10 mouse cellular contexts compared by ENCODE assay signal in genomic region chr2:162219507-162219906, GRCm38 (mm10).
A peak's percentile ranks its signal among the peaks of the same experiment; 100 is the strongest.
DNase-seq lines count a peak whose midpoint lies in the region; ATAC-seq lines count a peak whose summit lies in the region.
"Had no signal": no experiment of that assay in that cellular context is flagged by ENCODE, and none has a peak within 500 bp of the region (broad histone marks: within the 10 kb centered on the region; RNA-seq: fewer than 3 reads in every experiment).

No protein-coding gene starts in this region.

- intact Hi-C loops in left cerebral cortex, postnatal 4 days (cut with DNase I), result no loop called here

- WGBS in kidney, embryonic 15.5 days, result 89% methylated on average over 4 of the region's 4 CpGs

- no peaks in the 10 kb centered on the region for H3K27me3 ChIP-seq in kidney, embryonic 15.5 days
- H3K27me3 ChIP-seq: liver, embryonic 12.5 days; neural tube, embryonic 13.5 days had no signal

- no peak overlapping the region for H3K4me3 ChIP-seq in kidney, embryonic 15.5 days (replicated peaks)
- H3K4me3 ChIP-seq: liver, embryonic 12.5 days; neural tube, embryonic 13.5 days had no signal

- H3K9me3 ChIP-seq in kidney, embryonic 15.5 days (replicated peaks), result no peaks in the 10 kb centered on the region
- H3K9me3 ChIP-seq: liver, embryonic 12.5 days; neural tube, embryonic 13.5 days had no signal

- H3K27ac ChIP-seq in kidney, embryonic 15.5 days, result no peak overlapping the region
- H3K27ac ChIP-seq: liver, embryonic 12.5 days; neural tube, embryonic 13.5 days had no signal

- no peak overlapping the region for H3K9ac ChIP-seq in kidney, embryonic 15.5 days
- H3K9ac ChIP-seq: liver, embryonic 12.5 days; neural tube, embryonic 13.5 days had no signal

- no peaks in the 10 kb centered on the region for H3K4me1 ChIP-seq in kidney, embryonic 15.5 days
- H3K4me1 ChIP-seq: liver, embryonic 12.5 days; neural tube, embryonic 13.5 days had no signal

- H3K4me2 ChIP-seq in kidney, embryonic 15.5 days, result no peak overlapping the region
- H3K4me2 ChIP-seq: liver, embryonic 12.5 days; neural tube, embryonic 13.5 days had no signal

- peak; percentile 20 for DNase-seq in cerebellum, adult 11 months
- DNase-seq in cerebellum, adult 9-11 months, result peak; percentile 78
- DNase-seq in layer of hippocampus, adult 8-10 months (ENCODE audit: low spot score in 2 of 2), result peak; percentile 75 to 80
- DNase-seq in left cerebral cortex, postnatal 4 days, result peak; percentile 55
- no peak for DNase-seq in adrenal gland, postnatal 10 days
- no peak for DNase-seq in embryo, embryonic 9.5 days (ENCODE audit: extremely low spot score)
- DNase-seq: kidney, adult 9 months had no signal

- no peak for ATAC-seq in kidney, embryonic 15.5 days (replicated peaks; ENCODE audit: low FRiP score)
- ATAC-seq: liver, embryonic 12.5 days had no signal

- no peaks in the 10 kb centered on the region for H3K36me3 ChIP-seq in kidney, embryonic 15.5 days
- H3K36me3 ChIP-seq: liver, embryonic 12.5 days; neural tube, embryonic 13.5 days had no signal

Comparison
In these comparisons a context has a peak if more than half of its experiments do, and no peak if none do; other contexts are left out.
1. DNase-seq: peak in cerebellum, adult 11 months (single experiment), cerebellum, adult 9-11 months (single experiment), layer of hippocampus, adult 8-10 months (2 of 2) and left cerebral cortex, postnatal 4 days (single experiment); none in adrenal gland, postnatal 10 days (single experiment) and embryo, embryonic 9.5 days (single experiment).